In genomic region chr8:117469431-117470341, GRCm38 (mm10) we compare ENCODE assay signal across 8 mouse cellular contexts. TPM values are rescaled to one million over a fixed set of nuclear protein-coding genes. Genes with fewer than 3 reads are reported as not detected.
A peak's percentile ranks its signal among the peaks of the same experiment; 100 is the strongest.
DNase-seq lines count a peak whose midpoint lies in the region; ATAC-seq and TF ChIP-seq lines count a peak whose summit lies in the region.

No protein-coding gene starts in this region.

- no peak for DNase-seq in heart, embryonic 10.5 days (ENCODE audit: low spot score)
- no peak for DNase-seq in heart, adult 2 months
- DNase-seq in kidney, adult 8-10 months = peak; percentile 47 to 48
- DNase-seq in midbrain, embryonic 11.5 days (ENCODE audit: low spot score, missing footprints) = peak; percentile 92
- no peak for DNase-seq in layer of hippocampus, adult 9-11 months
- DNase-seq in gastrocnemius, postnatal 14 days = no peak
- DNase-seq in adrenal gland, postnatal 14 days = no peak

- H3K27ac ChIP-seq in heart, embryonic 10.5 days = peak overlapping the region; percentile 82
- no peak overlapping the region for H3K27ac ChIP-seq in heart, adult 2 months
- H3K27ac ChIP-seq in embryonic facial prominence, embryonic 15.5 days (replicated peaks) = no peak overlapping the region
- H3K27ac ChIP-seq in midbrain, embryonic 11.5 days (ENCODE audit: low read depth, low read length) = peak overlapping the region; percentile 77

- H3K4me3 ChIP-seq in heart, embryonic 10.5 days = peak overlapping the region; percentile 51
- H3K4me3 ChIP-seq in heart, adult 2 months = no peak overlapping the region
- H3K4me3 ChIP-seq in embryonic facial prominence, embryonic 15.5 days (replicated peaks) = 0 out of 2 replicates have a peak overlapping the region, but pooled peaks have one; percentile 16
- no peak overlapping the region for H3K4me3 ChIP-seq in midbrain, embryonic 11.5 days (ENCODE audit: low read depth, low read length)

- H3K36me3 ChIP-seq in heart, embryonic 10.5 days = no peaks in the 10 kb centered on the region
- no peaks in the 10 kb centered on the region for H3K36me3 ChIP-seq in heart, adult 2 months (ENCODE audit: control insufficient read depth, insufficient read depth, low read length)
- H3K36me3 ChIP-seq in embryonic facial prominence, embryonic 15.5 days = no peaks in the 10 kb centered on the region
- H3K36me3 ChIP-seq in midbrain, embryonic 11.5 days (ENCODE audit: control insufficient read depth, insufficient read depth, low read length) = no peaks in the 10 kb centered on the region

- no peak overlapping the region for H3K9ac ChIP-seq in heart, adult 2 months (ENCODE audit: low read depth, low read length)
- H3K9ac ChIP-seq in embryonic facial prominence, embryonic 15.5 days = no peak overlapping the region
- peak overlapping the region; percentile 33 for H3K9ac ChIP-seq in midbrain, embryonic 11.5 days (ENCODE audit: low read length)

- 0 out of 2 replicates have a peak, but pooled peaks have one; percentile 6 for ATAC-seq in embryonic facial prominence, embryonic 15.5 days (ENCODE audit: insufficient number of reproducible peaks, low FRiP score, low TSS enrichment, low read depth)
- no peak; the same call in none of the 2 replicates for ATAC-seq in midbrain, embryonic 11.5 days (ENCODE audit: low FRiP score)

- no peak for TF ChIP-seq CTCF in heart, adult 2 months (IDR thresholded peaks at IDR 0.05)

- no peaks in the 10 kb centered on the region for H3K9me3 ChIP-seq in heart, embryonic 10.5 days
- no peaks in the 10 kb centered on the region for H3K9me3 ChIP-seq in embryonic facial prominence, embryonic 15.5 days (replicated peaks)
- no peaks in the 10 kb centered on the region for H3K9me3 ChIP-seq in midbrain, embryonic 11.5 days (ENCODE audit: control insufficient read depth, low read length)

- 32% methylated on average over 16 of the region's 16 CpGs for WGBS in heart, embryonic 10.5 days
- WGBS in heart, adult 2 months = 40% methylated on average over 16 of the region's 16 CpGs
- WGBS in embryonic facial prominence, embryonic 15.5 days = 34% methylated on average over 16 of the region's 16 CpGs
- WGBS in midbrain, embryonic 11.5 days = 28% methylated on average over 16 of the region's 16 CpGs

- intact Hi-C loops in heart, adult 2 months (cut with DNase I) = loop anchor here (5.0 kb wide), 1 partner anchor 162 kb away; no protein-coding TSS in a partner anchor
- intact Hi-C loops in gastrocnemius, postnatal 14 days (cut with DNase I; ENCODE audit: low total_unique reads) = loop anchor here (5.0 kb wide), 1 partner anchor 82 kb away; no protein-coding TSS in a partner anchor

- peaks cover 18% of the 10 kb centered on the region for H3K4me1 ChIP-seq in heart, embryonic 10.5 days
- H3K4me1 ChIP-seq in heart, adult 2 months (ENCODE audit: control insufficient read depth, insufficient read depth, low read length) = no peaks in the 10 kb centered on the region; the same call in 1 of the 2 replicates
- H3K4me1 ChIP-seq in embryonic facial prominence, embryonic 15.5 days = peaks cover 19% of the 10 kb centered on the region
- H3K4me1 ChIP-seq in midbrain, embryonic 11.5 days (ENCODE audit: control insufficient read depth, insufficient read depth, low read length) = peaks cover 7% of the 10 kb centered on the region; the same call in 1 of the 2 replicates

- TF ChIP-seq EP300 in heart, adult 2 months (IDR thresholded peaks at IDR 0.05; ENCODE audit: insufficient read depth, low read depth, low read length) = no peak

- H3K4me2 ChIP-seq in embryonic facial prominence, embryonic 15.5 days (replicated peaks) = peak overlapping the region; percentile 46
- H3K4me2 ChIP-seq in midbrain, embryonic 11.5 days = peak overlapping the region; percentile 42

- no peaks in the 10 kb centered on the region for H3K79me2 ChIP-seq in heart, adult 2 months (replicated peaks; ENCODE audit: control insufficient read depth, insufficient read depth, low read length)

- no peak for TF ChIP-seq POLR2A in heart, adult 2 months (IDR thresholded peaks at IDR 0.05; ENCODE audit: insufficient read depth, low read depth, low read length)

- H3K27me3 ChIP-seq in heart, embryonic 10.5 days (ENCODE audit: insufficient read depth, poor library complexity, severe bottlenecking) = no peaks in the 10 kb centered on the region
- no peaks in the 10 kb centered on the region for H3K27me3 ChIP-seq in heart, adult 2 months (ENCODE audit: control insufficient read depth, insufficient read depth, low read length)
- no peaks in the 10 kb centered on the region for H3K27me3 ChIP-seq in embryonic facial prominence, embryonic 15.5 days
- H3K27me3 ChIP-seq in midbrain, embryonic 11.5 days (ENCODE audit: control insufficient read depth, insufficient read depth, low read length) = no peaks in the 10 kb centered on the region

RNA-seq across cellular contexts. Expression of gene Plcg2, which starts 28.4 kb away (rescaled TPM):
- polyA plus RNA-seq in heart, embryonic 10.5 days (2016; fragmentation: Nextera tagmentation; extraction: Ambion mirVana) = 6.8 and 8.3 TPM in 2 replicates
- total RNA-seq in heart, adult 2 months (2021) = 1 to 10 TPM; 5.6 to 5.8 TPM
- 4.5 and 5.4 TPM in 2 replicates for polyA plus RNA-seq in heart, adult 2 months (2012; rRNA removed)
- 3.8 and 3.9 TPM in 2 replicates for polyA plus RNA-seq in embryonic facial prominence, embryonic 15.5 days (2015; fragmentation: Nextera tagmentation; extraction: Ambion mirVana)
- polyA plus RNA-seq in midbrain, embryonic 11.5 days (2014; fragmentation: Nextera tagmentation; extraction: Ambion mirVana) = 2.2 and 2.3 TPM in 2 replicates
- 1 to 10 TPM in 1 of 2 experiments, under 1 TPM in 1; 0.84 to 1.2 TPM for total RNA-seq in gastrocnemius, postnatal 14 days (2021)
- 3.4 and 8.0 TPM in 2 replicates for total RNA-seq in adrenal gland, postnatal 14 days (2021)

Comparison
In these comparisons a context has a peak if more than half of its experiments do, and no peak if none do; other contexts are left out.
1. H3K27ac ChIP-seq: peak in heart, embryonic 10.5 days (single experiment) and midbrain, embryonic 11.5 days (single experiment); none in heart, adult 2 months (single experiment) and embryonic facial prominence, embryonic 15.5 days (single experiment).
2. H3K4me3 ChIP-seq: peak in heart, embryonic 10.5 days (single experiment) and embryonic facial prominence, embryonic 15.5 days (single experiment); none in heart, adult 2 months (single experiment) and midbrain, embryonic 11.5 days (single experiment).
3. DNase-seq: peak in kidney, adult 8-10 months (2 of 2) and midbrain, embryonic 11.5 days (single experiment); none in heart, embryonic 10.5 days (single experiment), heart, adult 2 months (0 of 2), layer of hippocampus, adult 9-11 months (single experiment), gastrocnemius, postnatal 14 days (single experiment) and adrenal gland, postnatal 14 days (single experiment).